Mouse (Mus musculus): Measurements from ENCODE around the gene Igf2bp1. TPM values are rescaled to one million over a fixed set of nuclear protein-coding genes. Genes with fewer than 3 reads are reported as not detected.
"Not testable (repeated sequence)": the region's sequence is repeated elsewhere in the genome, so short reads cannot be mapped to it uniquely, and the experiment has no call there.

Igf2bp1 gene
- polyA plus RNA-seq, 1 experiment from 2014 or later: 20.6 TPM

- H3K9me3 ChIP-seq (replicated peaks): no peaks in the 10 kb centered on the region
Observed at GRCm38 (mm10) chr11:95953313-95953712, 52.4 kb downstream of the Igf2bp1 start.

GRCm38 (mm10) chr11:95945838-95946472, 59.8 kb downstream of the Igf2bp1 start:
- Histone ChIP-seq H3K27ac (no peak overlapping the region), H3K4me1 (replicated peaks) (no peaks in the 10 kb centered on the region), H3K4me3 (no peak overlapping the region), H3K9me3 (replicated peaks) (no peaks in the 10 kb centered on the region), H3K4me2 (no peak overlapping the region), H3K36me3 (no peaks in the 10 kb centered on the region), H3K9ac (no peak overlapping the region), H3K27me3 (no peaks in the 10 kb centered on the region)
- no peak for ATAC-seq (replicated peaks; ENCODE audit: insufficient number of reproducible peaks, insufficient read depth, low FRiP score, low read depth)
- WGBS: 60% methylated on average over 13 of the region's 13 CpGs

More at GRCm38 (mm10) chr11:95953313-95953712, 52.4 kb downstream of the Igf2bp1 start:
- H3K27me3 ChIP-seq: no peaks in the 10 kb centered on the region
- no peaks in the 10 kb centered on the region for H3K4me1 ChIP-seq (replicated peaks)
- H3K9ac ChIP-seq: no peak overlapping the region
- H3K27ac ChIP-seq: no peak overlapping the region
- WGBS: 78% methylated on average over 5 of the region's 5 CpGs
- H3K36me3 ChIP-seq: no peaks in the 10 kb centered on the region
- H3K4me2 ChIP-seq: no peak overlapping the region
- H3K4me3 ChIP-seq: no peak overlapping the region
- ATAC-seq (replicated peaks; ENCODE audit: insufficient number of reproducible peaks, insufficient read depth, low FRiP score, low read depth): no peak

GRCm38 (mm10) chr11:95939828-95940507, 65.8 kb downstream of the Igf2bp1 start:
- ATAC-seq (replicated peaks; ENCODE audit: insufficient number of reproducible peaks, insufficient read depth, low FRiP score, low read depth): no peak
- Histone ChIP-seq H3K4me2 (no peak overlapping the region), H3K4me3 (no peak overlapping the region), H3K27me3 (no peaks in the 10 kb centered on the region), H3K9me3 (replicated peaks) (no peaks in the 10 kb centered on the region), H3K4me1 (replicated peaks) (no peaks in the 10 kb centered on the region), H3K9ac (no peak overlapping the region), H3K27ac (no peak overlapping the region), H3K36me3 (no peaks in the 10 kb centered on the region)
- WGBS: 38% methylated on average over 11 of the region's 11 CpGs

GRCm38 (mm10) chr11:95936409-95936808, 69.3 kb downstream of the Igf2bp1 start:
- no peaks in the 10 kb centered on the region for H3K4me1 ChIP-seq (replicated peaks)
- H3K27me3 ChIP-seq: no peaks in the 10 kb centered on the region
- H3K36me3 ChIP-seq: no peaks in the 10 kb centered on the region
- no peak for ATAC-seq (replicated peaks; ENCODE audit: insufficient number of reproducible peaks, insufficient read depth, low FRiP score, low read depth)
- H3K27ac ChIP-seq: no peak overlapping the region
- H3K9ac ChIP-seq: no peak overlapping the region
- no peak overlapping the region for H3K4me3 ChIP-seq
- no peak overlapping the region for H3K4me2 ChIP-seq
- H3K9me3 ChIP-seq (replicated peaks): no peaks in the 10 kb centered on the region
- 78% methylated on average over 6 of the region's 6 CpGs for WGBS

GRCm38 (mm10) chr11:95932168-95932567, 73.6 kb downstream of the Igf2bp1 start:
- H3K9ac ChIP-seq; ATAC-seq (replicated peaks; ENCODE audit: insufficient number of reproducible peaks, insufficient read depth, low FRiP score, low read depth); H3K27ac ChIP-seq; H3K4me2 ChIP-seq; H3K36me3 ChIP-seq; H3K4me3 ChIP-seq; H3K4me1 ChIP-seq (replicated peaks); H3K9me3 ChIP-seq (replicated peaks); H3K27me3 ChIP-seq: not testable (repeated sequence)
- 73% methylated on average over 8 of the region's 10 CpGs for WGBS

- no peak overlapping the region for H3K9ac ChIP-seq
- ATAC-seq (replicated peaks; ENCODE audit: insufficient number of reproducible peaks, insufficient read depth, low FRiP score, low read depth): no peak
- no peaks in the 10 kb centered on the region for H3K36me3 ChIP-seq
- H3K4me1 ChIP-seq (replicated peaks): no peaks in the 10 kb centered on the region
- peaks cover 20% of the 10 kb centered on the region for H3K27me3 ChIP-seq
- no peak overlapping the region for H3K4me2 ChIP-seq
- H3K9me3 ChIP-seq (replicated peaks): 0 out of 2 replicates have a peak, but pooled peaks cover 3% of the 10 kb centered on the region
- WGBS: 63% methylated on average over 4 of the region's 4 CpGs
- H3K27ac ChIP-seq: no peak overlapping the region
- no peak overlapping the region for H3K4me3 ChIP-seq
Observed at GRCm38 (mm10) chr11:95926398-95926797, 79.3 kb downstream of the Igf2bp1 start.

GRCm38 (mm10) chr11:95925976-95926375, 79.8 kb downstream of the Igf2bp1 start:
- H3K4me2 ChIP-seq: no peak overlapping the region
- no peak overlapping the region for H3K9ac ChIP-seq
- 0 out of 2 replicates have a peak, but pooled peaks cover 3% of the 10 kb centered on the region for H3K9me3 ChIP-seq (replicated peaks)
- no peak overlapping the region for H3K27ac ChIP-seq
- H3K27me3 ChIP-seq: peaks cover 20% of the 10 kb centered on the region
- ATAC-seq (replicated peaks; ENCODE audit: insufficient number of reproducible peaks, insufficient read depth, low FRiP score, low read depth): no peak
- H3K4me3 ChIP-seq: no peak overlapping the region
- H3K4me1 ChIP-seq (replicated peaks): no peaks in the 10 kb centered on the region
- 94% methylated on average over 5 of the region's 5 CpGs for WGBS
- no peaks in the 10 kb centered on the region for H3K36me3 ChIP-seq

- Histone ChIP-seq H3K4me3 (no peak overlapping the region), H3K27ac (no peak overlapping the region), H3K4me2 (no peak overlapping the region), H3K9me3 (replicated peaks) (0 out of 2 replicates have a peak, but pooled peaks cover 3% of the 10 kb centered on the region), H3K4me1 (replicated peaks) (no peaks in the 10 kb centered on the region), H3K36me3 (no peaks in the 10 kb centered on the region), H3K9ac (no peak overlapping the region), H3K27me3 (peaks cover 28% of the 10 kb centered on the region)
- no peak for ATAC-seq (replicated peaks; ENCODE audit: insufficient number of reproducible peaks, insufficient read depth, low FRiP score, low read depth)
- WGBS: 35% methylated on average over 2 of the region's 2 CpGs
Observed at GRCm38 (mm10) chr11:95924215-95924614, 81.5 kb downstream of the Igf2bp1 start.

GRCm38 (mm10) chr11:95923477-95923876, 82.3 kb downstream of the Igf2bp1 start:
- H3K4me3 ChIP-seq; H3K4me2 ChIP-seq; ATAC-seq (replicated peaks; ENCODE audit: insufficient number of reproducible peaks, insufficient read depth, low FRiP score, low read depth); H3K9ac ChIP-seq; H3K36me3 ChIP-seq; H3K9me3 ChIP-seq (replicated peaks); H3K4me1 ChIP-seq (replicated peaks); H3K27ac ChIP-seq: not testable (repeated sequence)
- WGBS: 3% methylated on average over 4 of the region's 6 CpGs
- peaks cover 28% of the 10 kb centered on the region for H3K27me3 ChIP-seq

- H3K9me3 ChIP-seq (replicated peaks): no peaks in the 10 kb centered on the region
- H3K9ac ChIP-seq: no peak overlapping the region
- WGBS: 69% methylated on average over 12 of the region's 12 CpGs
Observed at GRCm38 (mm10) chr11:95921991-95922621, 83.6 kb downstream of the Igf2bp1 start.

GRCm38 (mm10) chr11:95916426-95916825, 89.3 kb downstream of the Igf2bp1 start:
- H3K4me3 ChIP-seq: no peak overlapping the region
- H3K9me3 ChIP-seq (replicated peaks): no peaks in the 10 kb centered on the region
- ATAC-seq (replicated peaks; ENCODE audit: insufficient number of reproducible peaks, insufficient read depth, low FRiP score, low read depth): no peak
- peaks cover 14% of the 10 kb centered on the region for H3K4me1 ChIP-seq (replicated peaks)
- no peaks in the 10 kb centered on the region for H3K36me3 ChIP-seq
- no peak overlapping the region for H3K4me2 ChIP-seq
- no peak overlapping the region for H3K27ac ChIP-seq
- 5% methylated on average over 5 of the region's 5 CpGs for WGBS
- H3K27me3 ChIP-seq: peaks cover 62% of the 10 kb centered on the region
- H3K9ac ChIP-seq: no peak overlapping the region

More at GRCm38 (mm10) chr11:95921991-95922621, 83.6 kb downstream of the Igf2bp1 start:
- Histone ChIP-seq H3K27ac (no peak overlapping the region), H3K4me2 (no peak overlapping the region), H3K4me1 (replicated peaks) (no peaks in the 10 kb centered on the region), H3K27me3 (peaks cover 38% of the 10 kb centered on the region), H3K36me3 (no peaks in the 10 kb centered on the region), H3K4me3 (no peak overlapping the region)
- ATAC-seq (replicated peaks; ENCODE audit: insufficient number of reproducible peaks, insufficient read depth, low FRiP score, low read depth): no peak
